Mouse (Mus musculus) heart, postnatal 0 days (tissue): ENCODE data around the gene Fkbp5. TPM values are rescaled to one million over a fixed set of nuclear protein-coding genes. Genes with fewer than 3 reads are reported as not detected.

Experiments used
- ATAC-seq: fragments of 200-750 bp; cut with Nextera tagmentation; 2 replicates; pipeline ENCODE4 v1.8.0; 2017; ENCODE audit warnings: low read depth, moderate number of reproducible peaks, moderate library complexity; ENCODE audit not compliant: insufficient read depth
- DNase-seq: peaks from one replicate; pipeline ENCODE4 v3.0.0-alpha.2; 2016; ENCODE audit warnings: low spot score
- H3K27ac ChIP-seq: fragments of 300-500 bp; sonication (generic); 2 replicates; pipeline ENCODE4 v1.5.1; 2014; ENCODE audit warnings: low read depth, mild to moderate bottlenecking
- H3K27me3 ChIP-seq: fragments of 300-500 bp; sonication (generic); 2 replicates; pipeline ENCODE4 v1.6.1; 2014; ENCODE audit warnings: low read length, mixed read lengths; ENCODE audit not compliant: control insufficient read depth, insufficient read depth
- H3K36me3 ChIP-seq: fragments of 300-500 bp; sonication (generic); replicated peaks from 2 replicates; pipeline ENCODE4 v1.6.1; 2014; ENCODE audit warnings: low read length, mixed read lengths; ENCODE audit not compliant: control insufficient read depth, insufficient read depth
- H3K4me1 ChIP-seq: fragments of 300-500 bp; sonication (generic); 2 replicates; pipeline ENCODE4 v1.6.1; 2014; ENCODE audit warnings: antibody characterized with exemption; ENCODE audit not compliant: control insufficient read depth, insufficient read depth
- H3K4me2 ChIP-seq: fragments of 300-500 bp; sonication (generic); 2 replicates; pipeline ENCODE4 v1.6.1; 2014; ENCODE audit warnings: low read depth, mild to moderate bottlenecking, low read length, moderate library complexity
- H3K4me3 ChIP-seq: fragments of 300-500 bp; sonication (generic); 2 replicates; pipeline ENCODE4 v1.5.1; 2014; ENCODE audit warnings: low read depth, low read length
- H3K9ac ChIP-seq: fragments of 300-500 bp; sonication (generic); replicated peaks from 2 replicates; pipeline ENCODE4 v1.6.1; 2014; ENCODE audit warnings: low read depth, low read length, mixed read lengths
- H3K9me3 ChIP-seq: fragments of 300-500 bp; sonication (generic); replicated peaks from 2 replicates; pipeline ENCODE4 v1.6.1; 2016; ENCODE audit warnings: low read length; ENCODE audit not compliant: control insufficient read depth
- CTCF ChIP-seq: IDR thresholded peaks from 2 replicates; pipeline ENCODE4 v1.5.1; 2016; ENCODE audit warnings: antibody characterized with exemption, control low read depth, low read depth
- EP300 ChIP-seq: IDR thresholded peaks from 2 replicates; pipeline ENCODE4 v1.6.1; 2016; ENCODE audit warnings: antibody characterized with exemption, low read depth
- WGBS: fragments of 180-500 bp; shearing (Covaris S2); extraction: QIAGEN DNeasy Blood & Tissue Kit; methylation state at CpG from one replicate; pipeline ENCODE4 v1.1.7; 2014; 5-methylcytosine and 5-hydroxymethylcytosine counted together
- polyA plus RNA-seq: library from polyadenylated mRNA; unstranded; fragments of >200 nt; fragmentation: Nextera tagmentation; extraction: Ambion mirVana; gene quantifications from 2 replicates; pipeline ENCODE4 v1.2.1, GENCODE M21; 2015
- total RNA-seq: library from RNA; depleted of rRNA; stranded (reverse); fragments of >200 nt; gene quantifications from 2 replicates; pipeline ENCODE4 v1.2.3, GENCODE M21; 2014; ENCODE audit warnings: low replicate concordance

Fkbp5 gene
- total and polyA plus RNA-seq, 2 experiments from 2014 or later, result 8.3 to 19.4 TPM

DNA sequence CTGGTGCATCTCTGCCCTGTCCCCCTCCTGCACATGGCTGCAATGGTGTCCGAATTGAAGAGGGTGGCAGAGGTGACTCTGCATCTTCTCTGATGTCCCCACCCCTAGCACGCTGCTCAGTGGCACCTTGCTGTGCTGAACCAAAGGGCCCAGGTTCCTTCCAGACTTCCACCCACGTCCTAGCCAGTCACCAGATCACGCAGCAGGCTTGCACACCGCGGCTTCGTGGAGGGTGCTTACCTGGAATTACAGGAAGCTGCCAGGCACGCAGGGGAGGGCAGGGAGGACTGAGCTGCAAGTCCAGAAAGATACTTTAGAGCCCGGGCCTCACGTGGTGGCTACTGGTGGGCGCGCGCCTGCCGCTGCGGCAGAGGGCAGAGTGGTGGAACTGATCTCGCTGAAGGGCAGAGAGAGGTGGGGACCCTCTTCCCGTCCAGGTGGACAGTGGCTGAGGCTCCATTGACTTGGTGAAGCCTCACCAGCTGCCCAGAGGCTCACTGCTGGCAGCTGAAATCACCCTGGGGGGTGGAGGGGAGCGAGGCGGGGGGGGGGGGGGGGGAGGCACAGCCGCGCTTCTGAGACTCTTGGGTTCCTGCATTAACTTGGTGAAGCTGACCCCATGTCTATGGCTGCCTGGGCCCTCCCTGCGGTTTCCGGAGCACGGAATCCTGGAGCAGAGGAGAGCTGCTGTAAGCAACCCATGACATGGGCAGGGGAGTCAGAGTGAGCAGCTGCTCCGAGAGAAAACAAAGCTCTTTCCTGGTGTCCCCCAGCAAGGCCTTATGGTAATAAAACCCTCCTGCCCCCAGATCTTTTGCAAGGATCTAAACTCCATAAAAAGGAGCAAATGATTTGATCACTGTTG lies 125.5 kb downstream of the Fkbp5 start:
- no peaks in the 10 kb centered on the region for H3K4me1 ChIP-seq
- H3K36me3 ChIP-seq, result 0 out of 2 replicates have a peak, but pooled peaks cover 3% of the 10 kb centered on the region
- H3K27me3 ChIP-seq, result peaks cover 17% of the 10 kb centered on the region; the same call in 1 of the 2 replicates
- H3K4me2 ChIP-seq, result peak overlapping the region; percentile 18; the same call in 1 of the 2 replicates
- H3K9ac ChIP-seq, result no peak overlapping the region
- TF ChIP-seq CTCF (no peak), EP300 (no peak)
- H3K27ac ChIP-seq, result no peak overlapping the region
- ATAC-seq (no peak), DNase-seq (no peak)
- no peaks in the 10 kb centered on the region for H3K9me3 ChIP-seq
- WGBS, result 10% methylated on average over 23 of the region's 25 CpGs
- H3K4me3 ChIP-seq, result no peak overlapping the region

GRCm38 (mm10) chr17:28388534-28388933 lies 128.8 kb downstream of the Fkbp5 start:
- DNase-seq (no peak), ATAC-seq (no peak)
- Histone ChIP-seq H3K36me3 (no peaks in the 10 kb centered on the region), H3K27me3 (peaks cover 22% of the 10 kb centered on the region; the same call in 1 of the 2 replicates), H3K4me2 (no peak overlapping the region), H3K9me3 (no peaks in the 10 kb centered on the region), H3K4me3 (no peak overlapping the region), H3K4me1 (no peaks in the 10 kb centered on the region), H3K27ac (no peak overlapping the region), H3K9ac (no peak overlapping the region)
- no peak for TF ChIP-seq EP300
- WGBS, result 66% methylated on average over 3 of the region's 3 CpGs

- no peaks in the 10 kb centered on the region for H3K4me1 ChIP-seq
- no peak overlapping the region; the same call in 1 of the 2 replicates for H3K4me3 ChIP-seq
- H3K9ac ChIP-seq, result no peak overlapping the region
- DNase-seq (peak; percentile 74), ATAC-seq (0 out of 2 replicates have a peak, but pooled peaks have one; percentile 27)
- peak overlapping the region; percentile 36 for H3K4me2 ChIP-seq
- H3K27me3 ChIP-seq, result peaks cover 22% of the 10 kb centered on the region; the same call in 1 of the 2 replicates
- H3K36me3 ChIP-seq, result no peaks in the 10 kb centered on the region
- TF ChIP-seq EP300 (no peak), CTCF (peak; percentile 83)
- H3K27ac ChIP-seq, result no peak overlapping the region
- H3K9me3 ChIP-seq, result no peaks in the 10 kb centered on the region
- 6% methylated on average over 23 of the region's 23 CpGs for WGBS
Measured at GRCm38 (mm10) chr17:28386150-28386905, 131.0 kb downstream of the Fkbp5 start.

- Histone ChIP-seq H3K9me3 (no peaks in the 10 kb centered on the region), H3K27me3 (peaks cover 22% of the 10 kb centered on the region; the same call in 1 of the 2 replicates), H3K36me3 (no peaks in the 10 kb centered on the region), H3K4me3 (no peak overlapping the region), H3K9ac (no peak overlapping the region), H3K4me2 (no peak overlapping the region), H3K27ac (no peak overlapping the region), H3K4me1 (no peaks in the 10 kb centered on the region)
- ATAC-seq (no peak), DNase-seq (no peak)
- TF ChIP-seq EP300, result no peak
- peak; percentile 25 for TF ChIP-seq CTCF
- WGBS, result 59% methylated on average over 4 of the region's 4 CpGs
Measured at GRCm38 (mm10) chr17:28384298-28384697, 133.0 kb downstream of the Fkbp5 start.

DNA sequence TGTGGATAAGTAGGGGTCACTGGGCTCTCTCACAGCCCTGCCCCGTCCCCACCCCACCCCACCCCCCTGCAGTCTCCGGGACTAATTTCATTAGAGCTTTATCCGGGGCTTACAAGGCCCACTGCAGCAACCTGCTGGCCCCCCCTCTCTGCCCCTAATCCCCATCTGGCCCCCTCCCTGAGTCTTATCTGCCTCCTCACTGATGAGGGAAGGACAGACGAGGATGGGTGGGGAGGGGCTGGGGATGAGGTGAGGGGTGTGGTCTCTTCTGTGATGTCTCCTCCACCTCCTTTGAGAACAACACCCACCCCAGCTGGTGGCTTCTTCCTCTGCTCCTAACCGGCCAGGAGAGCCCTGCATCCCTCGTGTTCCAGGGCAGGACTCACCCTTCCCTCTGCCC lies 137.1 kb downstream of the Fkbp5 start:
- Histone ChIP-seq H3K4me2 (no peak overlapping the region), H3K36me3 (no peaks in the 10 kb centered on the region), H3K9ac (no peak overlapping the region), H3K27me3 (peaks cover 13% of the 10 kb centered on the region), H3K4me1 (no peaks in the 10 kb centered on the region), H3K27ac (no peak overlapping the region), H3K9me3 (no peaks in the 10 kb centered on the region), H3K4me3 (no peak overlapping the region)
- WGBS, result 5% methylated on average over 6 of the region's 6 CpGs
- ATAC-seq (no peak), DNase-seq (no peak)
- TF ChIP-seq CTCF (no peak), EP300 (no peak)
